Mouse (Mus musculus) cortical plate, adult 2 months (tissue): ENCODE data around the gene Jazf1. TPM values are rescaled to one million over a fixed set of nuclear protein-coding genes. Genes with fewer than 3 reads are reported as not detected.

Experiments
- H3K27ac ChIP-seq: fragments of 200-500 bp; 2 replicates; pipeline ENCODE4 v1.5.1; 2012; ENCODE audit warnings: low read length, control low read depth, inconsistent platforms; ENCODE audit not compliant: insufficient read depth
- H3K4me1 ChIP-seq: fragments of 200-500 bp; 2 replicates; pipeline ENCODE4 v1.6.1; 2011; ENCODE audit warnings: low read length; ENCODE audit not compliant: control insufficient read depth, insufficient read depth
- H3K4me3 ChIP-seq: fragments of 200-500 bp; 2 replicates; pipeline ENCODE4 v1.5.1; 2011; ENCODE audit warnings: mild to moderate bottlenecking, low read length, control low read depth; ENCODE audit not compliant: insufficient read depth
- CTCF ChIP-seq: fragments of 200-500 bp; IDR thresholded peaks from 2 replicates; pipeline ENCODE4 v1.5.1; 2011; ENCODE audit warnings: mild to moderate bottlenecking, control low read depth, low read length; ENCODE audit not compliant: insufficient read depth; ENCODE audit errors: extremely low read depth
- POLR2A ChIP-seq: fragments of 200-500 bp; IDR thresholded peaks from 2 replicates; pipeline ENCODE4 v1.6.1; 2011; ENCODE audit warnings: mild to moderate bottlenecking, low read length, control low read depth; ENCODE audit not compliant: insufficient read depth; ENCODE audit errors: extremely low read depth
- polyA plus RNA-seq: library from polyadenylated mRNA; depleted of rRNA; stranded (reverse); fragments of >200 nt; gene quantifications from 2 replicates; pipeline ENCODE4 v1.2.3, GENCODE M21; 2012

Jazf1 gene
- polyA plus RNA-seq, 1 experiment = 18.3 TPM

DNA sequence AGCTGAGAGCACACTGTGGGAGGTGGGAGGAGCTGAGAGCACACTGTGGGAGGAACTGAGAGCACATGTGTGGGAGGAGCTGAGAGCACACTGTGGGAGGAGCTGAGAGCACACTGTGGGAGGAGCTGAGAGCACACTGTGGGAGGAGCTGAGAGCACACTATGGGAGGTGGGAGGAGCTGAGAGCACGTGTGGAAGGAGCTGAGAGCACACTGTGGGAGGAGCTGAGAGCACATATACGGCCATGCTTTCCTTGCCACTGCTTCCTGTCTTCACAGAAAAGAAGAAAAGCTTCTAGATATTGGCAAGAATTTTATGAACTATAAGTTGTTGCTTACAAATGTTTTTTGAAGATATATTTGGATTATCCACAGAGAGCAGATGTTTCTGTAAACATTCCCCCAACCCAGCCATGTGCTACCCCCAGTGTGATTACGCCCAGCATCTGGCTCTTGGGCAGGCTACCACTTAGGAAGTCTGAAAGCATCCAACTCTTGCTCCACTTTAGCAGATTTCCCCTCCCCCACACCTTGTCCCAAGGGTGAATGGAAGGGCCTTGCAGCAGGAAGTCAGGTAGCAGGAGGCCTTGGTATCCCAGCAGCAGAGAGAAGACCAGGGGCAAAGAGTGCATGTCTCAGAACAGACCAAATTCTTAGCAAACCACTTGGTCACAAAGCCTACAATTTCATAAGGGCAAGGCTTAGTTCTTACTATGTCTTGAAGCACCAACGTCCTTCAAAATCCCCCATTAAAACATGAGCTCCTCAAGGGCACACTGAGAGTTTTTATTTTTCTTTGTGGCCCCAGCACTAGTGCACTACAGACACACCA is 105.6 kb downstream of the Jazf1 start:
- Histone ChIP-seq H3K4me3 (no peak overlapping the region), H3K27ac (no peak overlapping the region), H3K4me1 (peaks cover 3% of the 10 kb centered on the region)
- TF ChIP-seq CTCF = no peak
- no peak for TF ChIP-seq POLR2A

DNA sequence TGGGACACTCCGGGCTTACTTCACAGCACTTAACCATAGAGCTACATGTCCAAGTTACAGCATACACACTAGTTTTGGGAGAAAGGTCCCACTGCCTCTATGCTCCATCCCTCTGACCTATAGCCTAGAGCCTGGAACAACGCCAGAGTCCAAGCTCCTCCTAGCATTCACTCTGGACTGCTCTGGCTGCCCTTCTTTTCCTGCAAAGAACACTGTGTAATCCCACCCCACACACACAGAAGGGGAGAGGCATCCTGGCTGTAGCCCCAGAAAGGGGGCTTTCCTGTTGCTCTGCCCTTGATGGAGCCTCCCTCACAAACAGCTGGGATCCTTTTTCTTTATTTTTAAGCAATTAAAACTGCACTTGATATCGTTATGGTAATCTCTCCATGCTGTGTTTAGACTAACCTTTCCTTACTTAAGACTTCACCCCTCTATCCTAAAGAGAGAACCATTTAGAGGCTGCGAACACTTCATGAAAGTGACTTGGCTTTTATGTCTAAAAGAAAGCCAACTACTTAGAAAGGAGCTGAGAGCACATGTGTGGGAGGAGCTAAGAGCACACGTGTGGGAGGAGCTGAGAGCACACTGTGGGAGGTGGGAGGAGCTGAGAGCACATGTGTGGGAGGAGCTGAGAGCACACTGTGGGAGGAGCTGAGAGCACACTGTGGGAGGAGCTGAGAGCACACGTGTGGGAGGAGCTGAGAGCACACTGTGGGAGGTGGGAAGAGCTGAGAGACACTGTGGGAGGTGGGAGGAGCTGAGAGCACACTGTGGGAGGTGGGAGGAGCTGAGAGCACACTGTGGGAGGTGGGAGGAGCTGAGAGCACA is 106.6 kb downstream of the Jazf1 start:
- TF ChIP-seq CTCF (no peak), POLR2A (no peak)
- peaks cover 3% of the 10 kb centered on the region for H3K4me1 ChIP-seq
- no peak overlapping the region for H3K27ac ChIP-seq
- H3K4me3 ChIP-seq = no peak overlapping the region

DNA sequence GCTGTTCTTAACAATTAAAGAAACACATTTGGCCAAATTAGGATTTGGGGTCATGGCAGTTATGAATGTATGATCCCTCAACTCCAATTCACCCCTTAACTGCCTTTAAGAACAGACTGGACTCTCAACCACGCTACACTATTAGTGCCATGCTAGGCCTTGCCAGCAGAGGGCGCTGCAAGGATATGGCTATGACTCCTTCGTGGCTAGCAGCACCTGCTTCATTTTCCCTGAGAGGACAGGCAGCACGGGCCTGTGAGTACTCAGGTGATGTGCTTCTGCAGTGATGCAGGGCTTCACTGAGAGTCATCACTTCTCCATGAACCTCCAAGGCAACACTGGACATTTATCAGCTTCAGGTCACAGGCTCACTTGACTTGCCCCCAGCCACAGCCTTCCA is 110.7 kb downstream of the Jazf1 start:
- H3K4me3 ChIP-seq = no peak overlapping the region
- no peak overlapping the region for H3K27ac ChIP-seq
- no peaks in the 10 kb centered on the region for H3K4me1 ChIP-seq
- TF ChIP-seq CTCF = peak; percentile 94
- no peak for TF ChIP-seq POLR2A

DNA sequence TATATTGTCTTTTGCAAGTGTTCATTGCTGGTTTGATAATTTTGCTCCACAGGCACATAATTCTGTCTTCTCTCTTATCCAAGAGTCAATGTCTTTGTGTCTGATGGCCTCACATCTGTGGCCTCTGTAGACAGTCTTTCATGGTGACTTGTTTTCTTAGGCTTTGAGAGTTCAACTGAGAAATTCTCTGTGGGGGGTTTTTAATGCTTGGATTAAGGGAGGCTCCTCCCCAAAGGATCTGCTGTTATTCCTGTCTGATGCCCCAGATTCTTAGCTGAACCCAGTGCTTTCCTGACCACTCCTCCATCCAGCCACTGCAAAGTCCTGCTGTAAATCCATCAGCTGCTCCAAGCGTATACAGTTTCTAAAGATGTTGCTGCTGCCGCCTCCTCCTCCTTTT is 112.3 kb downstream of the Jazf1 start:
- Histone ChIP-seq H3K4me1 (peaks cover 2% of the 10 kb centered on the region; the same call in 1 of the 2 replicates), H3K4me3 (no peak overlapping the region), H3K27ac (no peak overlapping the region)
- no peak for TF ChIP-seq CTCF
- no peak for TF ChIP-seq POLR2A

GRCm38 (mm10) chr6:52955304-52955703 is 113.1 kb downstream of the Jazf1 start:
- Histone ChIP-seq H3K4me3 (no peak overlapping the region), H3K4me1 (peaks cover 5% of the 10 kb centered on the region; the same call in 1 of the 2 replicates), H3K27ac (no peak overlapping the region)
- TF ChIP-seq POLR2A (no peak), CTCF (no peak)

DNA sequence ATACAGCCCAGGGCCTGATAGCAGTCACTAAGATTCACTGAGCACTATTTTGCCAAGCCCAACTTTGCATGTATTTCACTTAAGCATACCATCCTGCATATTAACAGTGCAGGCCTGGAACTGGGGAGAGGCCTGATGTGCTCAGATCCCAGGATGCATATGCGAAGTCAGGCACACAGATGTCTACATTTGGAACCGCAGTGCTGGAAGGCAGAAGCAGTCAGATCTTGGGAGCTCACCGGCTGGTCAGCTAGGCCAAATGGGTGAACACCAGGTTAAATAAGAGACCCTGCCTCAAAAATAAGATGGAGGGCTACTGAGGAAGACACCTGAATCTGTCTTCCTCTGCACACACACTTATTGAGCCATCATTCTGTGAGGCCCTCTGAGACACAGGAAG is 113.6 kb downstream of the Jazf1 start:
- H3K27ac ChIP-seq = no peak overlapping the region

DNA sequence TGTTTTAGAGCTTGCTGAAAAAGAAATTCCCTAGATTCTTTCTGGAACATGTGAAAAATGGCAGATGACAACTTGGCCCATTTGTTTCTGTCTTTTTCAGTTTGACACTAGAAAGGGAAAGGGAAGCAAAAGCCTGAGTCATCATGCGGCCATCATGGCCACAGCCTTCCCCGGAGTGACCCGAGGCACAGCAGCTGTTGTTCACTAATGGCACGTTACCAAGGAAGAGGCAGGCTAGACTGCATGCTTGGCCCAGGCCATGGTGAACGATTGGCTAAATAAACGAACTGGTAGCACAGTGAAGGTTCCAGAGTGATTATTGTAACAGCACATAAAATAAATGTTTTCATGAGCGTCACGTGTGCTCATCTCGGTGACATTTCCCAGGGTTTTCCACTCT is 114.0 kb downstream of the Jazf1 start:
- Histone ChIP-seq H3K4me1 (peaks cover 5% of the 10 kb centered on the region; the same call in 1 of the 2 replicates), H3K27ac (no peak overlapping the region), H3K4me3 (no peak overlapping the region)
- no peak for TF ChIP-seq CTCF

More for the DNA sequence above, 113.6 kb downstream of the Jazf1 start:
- Histone ChIP-seq H3K4me3 (no peak overlapping the region), H3K4me1 (peaks cover 5% of the 10 kb centered on the region; the same call in 1 of the 2 replicates)
- TF ChIP-seq CTCF (no peak), POLR2A (no peak)

- no peak for TF ChIP-seq POLR2A
- TF ChIP-seq CTCF = no peak
- Histone ChIP-seq H3K4me3 (no peak overlapping the region), H3K27ac (no peak overlapping the region), H3K4me1 (peaks cover 5% of the 10 kb centered on the region; the same call in 1 of the 2 replicates)
Observed at GRCm38 (mm10) chr6:52952526-52952900, 115.9 kb downstream of the Jazf1 start.

- Histone ChIP-seq H3K4me1 (peaks cover 5% of the 10 kb centered on the region; the same call in 1 of the 2 replicates), H3K4me3 (no peak overlapping the region), H3K27ac (no peak overlapping the region)
- TF ChIP-seq POLR2A (no peak), CTCF (no peak)
Observed at GRCm38 (mm10) chr6:52951871-52952525, 116.4 kb downstream of the Jazf1 start.
